Mouse (Mus musculus): Measurements from ENCODE around the gene Ugt1a8. TPM values are rescaled to one million over a fixed set of nuclear protein-coding genes. Genes with fewer than 3 reads are reported as not detected.
A peak's percentile ranks its signal among the peaks of the same experiment; 100 is the strongest.
"Not testable (repeated sequence)": the region's sequence is repeated elsewhere in the genome, so short reads cannot be mapped to it uniquely, and the experiment has no call there.

Gene Ugt1a8
- total and polyA plus RNA-seq, 2 experiments from 2014 or later: not detected

DNA sequence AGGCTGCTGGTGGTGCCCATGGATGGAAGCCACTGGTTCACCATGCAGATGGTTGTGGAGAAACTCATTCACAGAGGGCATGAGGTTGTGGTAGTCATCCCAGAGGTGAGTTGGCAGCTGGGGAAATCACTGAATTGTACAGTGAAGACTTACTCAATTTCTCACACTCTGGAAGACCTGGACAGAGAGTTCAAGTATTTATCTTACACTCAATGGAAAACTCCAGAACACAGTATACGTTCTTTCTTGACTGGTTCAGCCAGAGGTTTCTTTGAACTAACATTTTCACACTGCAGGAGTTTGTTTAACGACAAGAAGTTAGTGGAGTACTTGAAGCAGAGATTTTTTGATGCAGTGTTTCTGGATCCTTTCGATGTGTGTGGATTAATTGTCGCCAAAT is 16.7 kb upstream of the Ugt1a8 start:
- TF ChIP-seq CTCF (IDR thresholded peaks at IDR 0.05; ENCODE audit: low read depth): no peak
- ATAC-seq: no peak
- Histone ChIP-seq H3K27ac (no peak overlapping the region), H3K27me3 (ENCODE audit: insufficient read depth, low read length) (no peaks in the 10 kb centered on the region), H3K9ac (replicated peaks; ENCODE audit: low read length) (no peak overlapping the region), H3K4me2 (ENCODE audit: low read depth, low read length) (no peak overlapping the region), H3K4me3 (ENCODE audit: low read length) (no peak overlapping the region), H3K4me1 (ENCODE audit: insufficient read depth, low read length) (no peaks in the 10 kb centered on the region), H3K36me3 (ENCODE audit: insufficient read depth, low read length) (no peaks in the 10 kb centered on the region), H3K9me3 (ENCODE audit: low read length) (0 out of 2 replicates have a peak, but pooled peaks cover 2% of the 10 kb centered on the region)
- no peak for DNase-seq (ENCODE audit: low spot score)
- 86% methylated on average over 4 of the region's 4 CpGs for WGBS

DNA sequence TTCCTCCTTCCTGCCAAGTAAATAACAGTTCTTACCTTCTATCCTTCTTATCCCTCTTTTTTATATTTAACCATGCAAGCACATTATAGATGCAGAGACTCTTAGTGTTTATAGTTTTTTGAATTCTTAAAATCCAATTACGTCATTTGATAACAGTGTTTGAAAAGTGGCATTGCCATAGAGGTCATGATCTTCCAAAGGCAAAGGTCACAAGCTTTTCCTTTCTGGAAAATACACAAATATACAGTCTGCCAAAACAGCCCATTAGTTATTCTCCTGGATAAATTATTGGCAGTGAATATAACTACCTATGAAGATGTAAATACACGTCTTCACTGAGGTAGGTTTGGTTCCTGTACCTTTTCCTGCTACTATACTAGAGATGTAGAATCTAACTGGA is 13.1 kb upstream of the Ugt1a8 start:
- Histone ChIP-seq H3K9ac (replicated peaks; ENCODE audit: low read length) (no peak overlapping the region), H3K4me3 (ENCODE audit: low read length) (no peak overlapping the region), H3K4me1 (ENCODE audit: insufficient read depth, low read length) (no peaks in the 10 kb centered on the region), H3K4me2 (ENCODE audit: low read depth, low read length) (no peak overlapping the region), H3K36me3 (ENCODE audit: insufficient read depth, low read length) (no peaks in the 10 kb centered on the region), H3K9me3 (ENCODE audit: low read length) (0 out of 2 replicates have a peak, but pooled peaks cover 2% of the 10 kb centered on the region), H3K27me3 (ENCODE audit: insufficient read depth, low read length) (no peaks in the 10 kb centered on the region), H3K27ac (no peak overlapping the region)
- no peak for DNase-seq (ENCODE audit: low spot score)
- no peak for TF ChIP-seq CTCF (IDR thresholded peaks at IDR 0.05; ENCODE audit: low read depth)
- 92% methylated on average over 2 of the region's 2 CpGs for WGBS
- ATAC-seq: no peak

DNA sequence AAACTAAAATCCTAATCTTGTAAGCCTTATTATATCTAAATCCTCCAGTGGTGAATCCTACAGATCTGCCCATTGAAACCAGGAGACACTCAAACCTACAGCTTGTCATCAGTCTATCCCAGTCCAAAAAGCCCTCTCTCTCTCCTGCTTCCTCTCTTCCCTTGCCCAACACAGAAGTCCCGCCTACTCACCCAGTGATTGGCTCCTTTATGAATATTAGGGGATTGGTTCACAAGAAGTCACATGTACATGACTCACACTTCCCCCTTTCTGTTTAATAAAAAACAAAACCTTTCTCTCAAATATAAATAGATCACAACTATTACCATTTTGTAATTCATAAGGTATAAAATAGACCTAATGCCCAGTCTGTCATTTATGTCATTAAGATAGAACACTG is 10.5 kb upstream of the Ugt1a8 start:
- Histone ChIP-seq H3K36me3 (ENCODE audit: insufficient read depth, low read length) (no peaks in the 10 kb centered on the region), H3K4me1 (ENCODE audit: insufficient read depth, low read length) (no peaks in the 10 kb centered on the region), H3K4me2 (ENCODE audit: low read depth, low read length) (no peak overlapping the region), H3K9ac (replicated peaks; ENCODE audit: low read length) (no peak overlapping the region), H3K4me3 (ENCODE audit: low read length) (no peak overlapping the region), H3K27me3 (ENCODE audit: insufficient read depth, low read length) (no peaks in the 10 kb centered on the region), H3K27ac (no peak overlapping the region), H3K9me3 (ENCODE audit: low read length) (0 out of 2 replicates have a peak, but pooled peaks cover 2% of the 10 kb centered on the region)
- ATAC-seq (no peak), DNase-seq (ENCODE audit: low spot score) (no peak)
- TF ChIP-seq CTCF (IDR thresholded peaks at IDR 0.05; ENCODE audit: low read depth): no peak
- 91% methylated on average over 1 of the region's 1 CpGs for WGBS

DNA sequence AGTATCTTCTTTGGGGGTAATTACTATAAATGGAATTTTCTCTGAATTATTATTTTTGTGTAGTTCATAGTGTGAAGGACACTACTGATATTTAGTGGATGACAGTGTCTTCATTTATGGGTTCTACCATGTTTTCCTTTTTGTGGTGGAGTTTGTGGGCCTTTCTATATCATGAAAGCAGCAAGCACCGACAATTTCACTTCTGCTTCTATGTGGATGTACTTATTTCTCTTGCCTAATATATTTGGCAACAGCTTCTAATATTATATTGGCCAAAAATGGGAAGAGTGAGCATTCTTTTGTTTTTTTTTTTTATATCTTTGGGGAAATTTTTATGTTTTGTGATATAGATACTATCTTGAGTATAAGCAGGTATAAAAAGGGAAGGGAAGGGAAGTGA is 5.9 kb upstream of the Ugt1a8 start:
- Histone ChIP-seq H3K4me2 (ENCODE audit: low read depth, low read length) (no peak overlapping the region), H3K27me3 (ENCODE audit: insufficient read depth, low read length) (no peaks in the 10 kb centered on the region), H3K9me3 (ENCODE audit: low read length) (no peaks in the 10 kb centered on the region), H3K27ac (no peak overlapping the region), H3K36me3 (ENCODE audit: insufficient read depth, low read length) (no peaks in the 10 kb centered on the region), H3K9ac (replicated peaks; ENCODE audit: low read length) (no peak overlapping the region), H3K4me3 (ENCODE audit: low read length) (no peak overlapping the region), H3K4me1 (ENCODE audit: insufficient read depth, low read length) (no peaks in the 10 kb centered on the region)
- no peak for ATAC-seq
- TF ChIP-seq CTCF (IDR thresholded peaks at IDR 0.05; ENCODE audit: low read depth): no peak
- 98% methylated on average over 1 of the region's 1 CpGs for WGBS
- DNase-seq (ENCODE audit: low spot score): no peak

DNA sequence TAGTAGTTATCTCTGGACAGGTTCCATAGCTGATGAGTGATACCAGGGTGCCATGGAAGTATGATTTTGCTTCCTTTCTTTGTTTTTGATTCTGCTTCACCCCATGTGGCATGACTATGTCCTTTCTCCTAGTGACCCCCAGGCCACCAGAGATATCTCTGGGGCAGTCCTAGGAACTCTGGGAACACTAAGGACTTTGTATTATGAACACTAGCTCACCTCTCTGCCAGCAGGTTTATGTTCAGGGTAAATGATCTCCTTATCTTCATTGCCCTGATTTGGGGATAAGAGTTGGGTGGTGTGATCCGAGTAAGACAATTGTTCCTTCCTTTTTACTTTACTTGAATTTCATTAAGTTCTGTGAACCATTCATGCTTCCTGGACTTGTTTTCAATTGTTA is 1.5 kb upstream of the Ugt1a8 start:
- H3K9ac ChIP-seq (replicated peaks; ENCODE audit: low read length): no peak overlapping the region
- H3K9me3 ChIP-seq (ENCODE audit: low read length): no peaks in the 10 kb centered on the region
- H3K4me2 ChIP-seq (ENCODE audit: low read depth, low read length): no peak overlapping the region
- 79% methylated on average over 1 of the region's 1 CpGs for WGBS
- no peaks in the 10 kb centered on the region for H3K36me3 ChIP-seq (ENCODE audit: insufficient read depth, low read length)
- no peaks in the 10 kb centered on the region for H3K27me3 ChIP-seq (ENCODE audit: insufficient read depth, low read length)
- ATAC-seq (no peak), DNase-seq (ENCODE audit: low spot score) (no peak)
- H3K27ac ChIP-seq: no peak overlapping the region
- no peak for TF ChIP-seq CTCF (IDR thresholded peaks at IDR 0.05; ENCODE audit: low read depth)
- H3K4me1 ChIP-seq (ENCODE audit: insufficient read depth, low read length): no peaks in the 10 kb centered on the region
- no peak overlapping the region for H3K4me3 ChIP-seq (ENCODE audit: low read length)

DNA sequence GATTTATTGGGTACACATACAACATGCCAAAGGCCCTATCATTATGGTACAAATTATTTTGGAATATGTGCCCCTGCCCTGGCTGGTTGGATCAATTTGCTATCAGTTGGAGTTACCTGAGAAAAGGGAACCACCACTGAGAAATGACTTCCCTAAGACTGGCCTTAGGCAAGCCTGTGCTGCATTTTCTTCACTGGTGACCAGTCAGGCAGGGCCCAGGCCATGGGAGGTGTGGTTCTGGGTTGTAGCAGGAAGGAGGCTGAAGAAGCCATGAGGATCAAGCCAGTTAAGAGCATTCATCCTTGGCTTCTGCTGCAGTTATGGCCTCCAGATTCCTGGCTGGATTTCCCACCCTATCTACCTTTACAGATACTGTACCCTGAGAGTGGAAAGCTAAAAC is 4.7 kb downstream of the Ugt1a8 start:
- Histone ChIP-seq H3K4me1 (ENCODE audit: insufficient read depth, low read length) (no peaks in the 10 kb centered on the region), H3K27ac (no peak overlapping the region), H3K4me3 (ENCODE audit: low read length) (no peak overlapping the region), H3K4me2 (ENCODE audit: low read depth, low read length) (no peak overlapping the region), H3K9ac (replicated peaks; ENCODE audit: low read length) (no peak overlapping the region), H3K36me3 (ENCODE audit: insufficient read depth, low read length) (no peaks in the 10 kb centered on the region), H3K27me3 (ENCODE audit: insufficient read depth, low read length) (no peaks in the 10 kb centered on the region), H3K9me3 (ENCODE audit: low read length) (no peaks in the 10 kb centered on the region)
- no peak for TF ChIP-seq CTCF (IDR thresholded peaks at IDR 0.05; ENCODE audit: low read depth)
- ATAC-seq (no peak), DNase-seq (ENCODE audit: low spot score) (no peak)

DNA sequence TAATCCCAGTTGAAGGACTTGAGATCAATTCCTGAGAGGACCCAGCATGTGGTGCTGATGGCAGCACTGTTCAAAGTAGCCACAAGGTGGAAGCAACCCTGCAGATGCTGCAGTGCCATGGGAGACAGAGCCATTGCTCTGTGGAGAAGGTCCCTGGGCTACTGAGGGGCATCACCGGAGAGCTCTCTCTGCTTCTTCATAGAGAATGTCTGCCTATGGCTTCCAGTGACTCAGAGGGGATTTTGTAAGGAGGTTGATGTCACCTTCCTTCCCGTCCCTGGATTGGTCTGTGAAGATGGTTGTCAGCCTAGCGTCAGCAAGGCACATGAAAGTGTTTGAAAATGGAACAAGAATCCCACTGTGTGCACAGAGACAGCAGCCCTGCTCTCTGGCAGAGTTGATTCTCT is 6.7 kb downstream of the Ugt1a8 start:
- not testable (repeated sequence) for H3K4me3 ChIP-seq (ENCODE audit: low read length); H3K36me3 ChIP-seq (ENCODE audit: insufficient read depth, low read length); H3K4me2 ChIP-seq (ENCODE audit: low read depth, low read length); H3K4me1 ChIP-seq (ENCODE audit: insufficient read depth, low read length); H3K27ac ChIP-seq; H3K9me3 ChIP-seq (ENCODE audit: low read length); H3K9ac ChIP-seq (replicated peaks; ENCODE audit: low read length); H3K27me3 ChIP-seq (ENCODE audit: insufficient read depth, low read length)
- ATAC-seq (0 out of 2 replicates have a peak, but pooled peaks have one; percentile 38), DNase-seq (ENCODE audit: low spot score) (peak; percentile 13)
- WGBS: 75% methylated on average over 3 of the region's 3 CpGs
- peak; percentile 44 for TF ChIP-seq CTCF (IDR thresholded peaks at IDR 0.05; ENCODE audit: low read depth)

All from hindbrain, postnatal 0 days (tissue).